Mouse (Mus musculus) CD8-positive naive resting alpha-beta T cell, adult 2 months (primary cell): ENCODE measurements around the gene Mef2b.

Source experiments
- DNase-seq, 2 experiments: peaks; one replicate each; pipeline ENCODE4 v3.0.0; 2022; ENCODE audit warnings: low read depth in 2 of 2, low spot score in 2 of 2

Mef2b gene

DNA sequence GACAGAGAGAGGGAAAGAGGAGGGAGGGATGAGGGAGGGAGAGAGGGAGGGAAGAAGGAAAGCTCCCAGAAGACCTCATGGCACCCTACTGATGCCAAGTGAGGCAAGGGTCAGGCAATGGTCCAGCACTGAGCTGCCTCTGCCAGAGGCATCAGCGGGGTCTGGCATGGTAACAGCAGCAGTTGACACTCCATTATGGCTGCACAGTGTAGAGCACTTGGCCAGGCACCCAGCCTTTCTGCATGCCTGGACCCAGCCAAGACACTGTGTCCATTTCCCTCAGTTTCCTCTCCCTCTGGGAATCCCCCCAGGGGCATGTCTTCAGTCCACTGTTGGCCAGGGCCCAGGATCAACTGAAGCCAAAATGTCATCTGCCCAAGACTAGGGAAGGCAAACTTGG is 77.1 kb downstream of the Mef2b start:
- no peak for DNase-seq
